Mouse (Mus musculus) urinary bladder, postnatal 36 days (tissue): ENCODE data around the gene Sorl1.

Source experiments
- DNase-seq, 2 experiments: peaks; one replicate each; pipeline ENCODE4 v3.0.0; 2022; ENCODE audit warnings: low spot score in 2 of 2, mixed read lengths in 1 of 2

Gene Sorl1

DNA sequence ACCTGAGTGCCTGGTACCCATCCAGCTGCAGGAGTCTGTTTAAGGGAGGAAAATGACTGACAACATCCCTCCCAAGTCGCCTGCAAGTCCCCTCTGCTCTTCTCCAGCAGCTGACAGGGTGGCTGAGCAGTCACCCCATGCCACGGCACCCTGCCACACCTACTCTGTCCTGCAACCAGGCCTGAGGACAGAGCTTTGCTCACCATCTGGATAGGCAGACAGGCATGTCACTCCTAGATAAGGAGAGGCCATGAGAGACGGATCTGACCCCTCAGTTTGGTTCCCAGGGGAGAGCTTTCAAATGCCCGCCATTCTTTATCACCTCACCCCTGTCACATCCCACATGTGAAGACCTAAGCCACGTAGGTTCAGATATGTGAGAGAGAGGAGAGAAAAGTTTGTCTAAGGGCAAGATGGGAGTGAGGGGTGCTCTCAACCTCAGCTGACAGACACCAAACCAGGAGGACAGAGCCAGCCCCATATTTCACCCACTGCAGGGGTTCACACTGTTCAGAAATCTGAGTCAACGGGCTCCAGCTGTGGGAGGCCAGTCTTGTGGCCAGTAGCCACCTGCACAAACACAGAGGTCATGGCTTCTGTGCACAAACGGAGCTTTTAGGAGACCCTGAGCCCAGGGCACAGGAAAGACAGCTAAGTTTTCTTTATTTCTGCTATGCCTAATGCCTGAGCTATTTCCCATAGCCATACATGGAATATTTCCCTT, 104.6 kb downstream of the Sorl1 start:
- no peak for DNase-seq

- DNase-seq: peak; percentile 26 to 34
Measured at GRCm38 (mm10) chr9:42008501-42008900, 115.6 kb downstream of the Sorl1 start.

DNA sequence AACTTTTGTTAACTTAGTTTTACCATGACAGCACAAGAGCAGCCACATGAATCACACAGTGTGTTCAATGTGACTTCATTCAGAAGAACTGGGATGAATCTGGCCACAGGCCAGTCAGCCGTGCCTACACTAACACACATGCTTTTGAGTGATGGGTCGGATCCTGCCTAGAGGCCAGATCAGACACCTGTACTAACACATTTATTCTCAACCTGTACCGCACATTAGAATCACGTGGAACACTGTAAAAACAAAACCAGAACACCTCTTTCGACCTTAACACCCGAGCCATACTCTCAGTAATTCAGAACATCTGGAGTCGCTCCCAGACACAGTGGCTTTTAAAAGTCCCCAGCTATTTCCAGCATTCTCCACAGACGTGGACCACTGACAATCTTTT, 119.0 kb downstream of the Sorl1 start:
- DNase-seq: no peak

GRCm38 (mm10) chr9:42004140-42004539, 120.0 kb downstream of the Sorl1 start:
- peak; percentile 37 to 55 for DNase-seq

- peak; percentile 10 to 21 for DNase-seq
Measured at GRCm38 (mm10) chr9:41999498-42000473, 124.3 kb downstream of the Sorl1 start.

DNA sequence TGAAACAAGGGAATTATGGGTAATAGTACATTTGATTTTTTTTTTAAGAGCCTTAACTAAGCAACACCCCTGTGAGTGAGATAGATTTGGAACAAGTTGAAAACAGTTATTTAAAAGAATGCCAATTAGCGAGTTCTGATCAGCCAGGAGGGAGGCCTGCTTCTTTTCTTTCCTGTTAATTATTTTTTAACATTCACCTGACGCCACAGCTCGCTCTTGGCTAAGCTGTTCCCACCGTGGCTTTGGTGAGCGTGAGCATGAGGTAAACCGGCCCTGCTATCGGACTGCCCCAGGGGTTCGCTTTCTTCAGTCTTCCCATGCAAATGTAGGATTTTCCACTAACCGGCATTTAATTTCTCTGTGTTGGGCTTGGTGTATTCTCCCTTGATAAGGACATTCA, 128.8 kb downstream of the Sorl1 start:
- DNase-seq: no peak

GRCm38 (mm10) chr9:41993821-41994220, 130.3 kb downstream of the Sorl1 start:
- no peak for DNase-seq

GRCm38 (mm10) chr9:41992841-41993240, 131.3 kb downstream of the Sorl1 start:
- no peak for DNase-seq

DNA sequence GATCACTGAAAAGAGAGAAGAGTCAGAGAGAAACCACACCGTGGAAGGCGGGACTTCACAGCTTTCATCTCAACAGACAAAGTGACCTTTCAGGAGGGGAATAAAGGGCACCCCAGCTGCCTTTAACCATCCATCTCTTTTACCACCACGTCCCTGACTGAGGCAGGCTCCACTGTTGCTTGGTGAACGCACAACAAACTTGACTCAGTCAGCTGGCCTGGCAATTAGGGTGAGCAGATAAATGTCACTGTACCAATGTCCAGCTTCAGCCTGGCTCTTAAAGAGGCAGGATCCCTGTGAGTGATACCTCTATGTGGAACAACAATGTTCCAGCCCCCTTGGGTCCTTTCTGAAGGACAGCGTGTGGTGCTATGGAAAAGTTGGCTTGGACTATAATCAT, 138.5 kb downstream of the Sorl1 start:
- DNase-seq: no peak

- DNase-seq: no peak
Measured at GRCm38 (mm10) chr9:41985052-41985451, 139.0 kb downstream of the Sorl1 start.

- DNase-seq: no peak
Measured at GRCm38 (mm10) chr9:41984306-41984705, 139.8 kb downstream of the Sorl1 start.

DNA sequence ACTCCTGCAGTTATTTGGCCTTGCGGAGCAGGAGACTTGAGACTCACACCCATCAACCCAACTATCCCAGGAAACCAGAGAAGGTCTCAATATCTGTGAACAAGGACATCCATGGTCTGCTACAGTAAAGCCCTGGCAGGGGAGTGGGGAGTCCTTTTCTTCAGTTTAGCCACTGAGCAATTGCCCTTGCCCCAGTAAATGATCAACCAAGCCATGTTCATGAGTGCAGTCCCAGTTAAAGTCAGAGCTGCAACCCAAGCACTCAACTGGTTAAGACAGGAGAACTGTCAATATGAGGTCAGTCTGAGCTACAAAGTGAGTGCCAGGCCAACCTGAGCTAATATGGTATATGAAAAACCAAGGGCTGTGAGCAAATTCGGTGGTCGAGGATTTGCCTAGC, 140.8 kb downstream of the Sorl1 start:
- no peak for DNase-seq

GRCm38 (mm10) chr9:41982760-41983159, 141.3 kb downstream of the Sorl1 start:
- no peak for DNase-seq

GRCm38 (mm10) chr9:41982023-41982422, 142.1 kb downstream of the Sorl1 start:
- DNase-seq: no peak

DNA sequence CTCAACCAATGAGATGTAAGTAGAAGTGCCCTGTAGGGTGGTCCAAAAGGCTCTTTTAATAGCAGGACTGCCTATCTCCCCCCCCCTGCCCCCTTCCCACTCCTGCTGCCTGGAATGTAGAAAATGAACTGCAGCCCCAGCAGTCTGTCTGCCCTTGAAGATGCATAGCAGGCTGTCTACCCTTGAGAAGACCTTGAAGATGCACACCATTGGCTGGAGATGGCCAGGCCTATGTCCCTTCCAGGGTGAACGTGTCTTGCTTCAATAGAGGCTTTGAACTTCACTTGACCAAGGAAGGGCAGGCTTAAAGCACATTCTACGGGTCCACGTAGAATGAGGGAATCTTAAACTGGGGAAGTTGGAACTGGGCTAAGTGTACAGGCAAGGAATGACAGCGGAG, 142.8 kb downstream of the Sorl1 start:
- no peak for DNase-seq

DNA sequence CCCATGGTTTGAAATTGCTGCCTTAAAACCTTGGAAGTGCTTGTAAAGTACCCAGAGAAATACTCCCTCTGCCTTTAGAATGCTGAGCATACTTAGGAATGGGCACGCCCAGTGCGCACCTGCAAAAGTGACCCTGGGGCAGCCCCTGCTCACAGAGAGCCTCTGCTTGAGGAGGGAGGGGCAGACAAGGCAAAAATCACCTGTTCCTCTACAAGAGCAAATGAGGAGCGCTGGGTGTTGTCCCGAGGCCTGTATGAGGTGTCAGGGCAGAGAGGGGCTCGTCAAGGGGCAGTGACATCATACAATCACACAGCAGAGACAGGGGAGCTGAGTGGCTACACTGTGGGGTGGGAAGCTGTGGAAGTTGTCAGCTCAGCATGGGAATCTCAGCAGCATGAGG, 143.3 kb downstream of the Sorl1 start:
- no peak for DNase-seq

DNA sequence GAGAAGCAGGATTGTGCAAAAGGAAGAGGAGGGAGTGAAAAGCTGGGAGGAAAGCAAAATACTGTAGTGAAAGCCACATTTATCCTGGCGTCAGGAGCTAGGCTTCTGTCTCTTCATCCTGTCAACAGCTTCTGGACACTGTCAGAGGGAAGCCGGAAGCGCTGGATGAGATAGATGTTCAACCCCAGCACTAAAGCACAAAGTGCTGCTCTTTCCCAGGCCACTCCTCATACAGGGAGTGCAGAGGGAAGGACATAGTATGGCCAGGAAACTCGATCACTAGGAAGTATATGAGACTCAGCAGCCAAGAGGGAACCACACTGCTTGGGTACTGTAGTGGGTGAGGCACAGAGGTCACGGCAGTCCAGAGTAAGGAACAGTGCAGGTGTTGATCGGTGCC, 145.7 kb downstream of the Sorl1 start:
- DNase-seq: no peak

GRCm38 (mm10) chr9:41975968-41976367, 148.1 kb downstream of the Sorl1 start:
- no peak for DNase-seq

DNA sequence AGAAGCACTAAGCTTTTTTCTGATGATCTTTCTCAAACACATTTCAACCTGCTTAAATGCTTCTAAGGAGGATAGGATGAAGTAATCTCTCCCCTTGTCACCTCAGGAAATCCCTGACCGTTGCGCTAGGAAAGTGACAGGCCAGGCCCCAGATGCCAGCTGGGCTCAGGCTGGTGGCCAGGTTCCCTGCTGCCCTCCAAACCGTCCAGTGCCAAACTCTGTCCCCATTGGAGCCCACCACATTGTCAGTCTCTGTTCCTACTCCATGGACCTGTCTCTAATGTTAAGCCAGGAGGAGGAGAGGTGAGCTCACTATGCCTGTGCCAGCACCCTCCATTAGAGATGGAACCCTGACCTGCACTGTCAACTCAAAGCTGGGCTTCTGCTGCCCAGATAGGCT, 149.4 kb downstream of the Sorl1 start:
- no peak for DNase-seq

DNA sequence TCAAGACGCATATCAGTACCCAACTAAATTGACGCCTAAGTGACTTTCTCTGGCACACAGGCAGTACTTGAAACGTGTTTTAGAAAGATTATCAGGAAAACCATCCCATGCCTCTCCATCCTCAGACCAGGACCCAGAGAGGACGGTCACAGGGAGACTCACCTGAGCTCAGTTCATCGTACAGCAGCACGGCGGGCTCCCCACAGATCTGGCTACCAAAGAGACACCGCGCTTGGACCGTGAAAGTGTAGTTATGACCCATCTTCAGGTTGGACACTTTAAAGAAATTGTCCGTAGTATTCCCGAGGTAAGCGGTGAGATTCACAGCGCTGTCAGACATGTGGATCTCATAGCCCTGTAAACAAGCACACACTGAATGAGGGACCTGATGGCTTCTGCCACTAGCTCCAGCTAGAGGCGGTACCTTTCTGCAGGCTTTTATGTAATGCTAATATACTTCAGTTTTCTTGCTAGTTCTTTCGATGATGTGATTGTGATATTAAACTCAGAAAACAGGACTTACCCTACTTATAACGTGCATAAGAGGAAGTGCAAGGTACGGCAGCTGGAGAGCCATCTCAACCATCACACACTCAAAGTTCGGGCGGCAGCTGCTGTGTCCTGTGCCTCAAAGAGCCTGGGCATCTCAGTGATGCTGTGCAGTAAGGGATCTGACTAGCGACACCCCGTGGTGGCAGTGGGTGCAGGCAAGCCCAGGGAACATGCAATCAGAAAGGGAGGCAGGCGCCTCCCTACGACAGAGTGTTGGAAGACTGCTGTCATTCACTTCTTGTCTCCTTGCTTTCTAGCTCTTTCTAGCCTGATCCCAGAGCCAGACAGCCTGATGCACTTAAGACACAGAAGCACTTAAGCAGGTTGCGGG, 150.1 kb downstream of the Sorl1 start:
- peak in 1 of 2 experiments; percentile 27 for DNase-seq

DNA sequence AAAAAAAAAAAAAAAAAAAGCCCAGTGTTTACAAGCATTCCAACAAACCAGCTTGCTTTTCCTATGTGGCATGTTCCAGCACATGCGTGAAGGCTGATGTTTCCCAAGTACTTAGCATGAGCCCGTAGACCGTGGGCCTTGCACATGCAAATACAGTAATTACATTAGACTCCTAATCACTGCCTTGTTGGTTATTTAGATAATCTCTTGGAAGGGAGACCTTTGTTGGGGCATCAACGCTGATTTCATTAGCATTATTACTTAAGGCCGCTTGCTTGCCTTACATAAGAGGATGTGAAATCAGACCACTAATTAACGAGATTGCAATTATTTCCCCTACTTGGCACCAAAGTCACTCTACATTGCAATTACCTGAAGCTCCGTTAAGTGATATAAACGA, 154.1 kb downstream of the Sorl1 start:
- no peak for DNase-seq
